Mouse (Mus musculus): Measurements from ENCODE around the gene Sh3gl1.

The Sh3gl1 gene

GRCm38 (mm10) chr17:55996007-55996406 is 40.4 kb downstream of the Sh3gl1 start:
- in situ Hi-C loops (cut with MboI), result no loop called here

DNA sequence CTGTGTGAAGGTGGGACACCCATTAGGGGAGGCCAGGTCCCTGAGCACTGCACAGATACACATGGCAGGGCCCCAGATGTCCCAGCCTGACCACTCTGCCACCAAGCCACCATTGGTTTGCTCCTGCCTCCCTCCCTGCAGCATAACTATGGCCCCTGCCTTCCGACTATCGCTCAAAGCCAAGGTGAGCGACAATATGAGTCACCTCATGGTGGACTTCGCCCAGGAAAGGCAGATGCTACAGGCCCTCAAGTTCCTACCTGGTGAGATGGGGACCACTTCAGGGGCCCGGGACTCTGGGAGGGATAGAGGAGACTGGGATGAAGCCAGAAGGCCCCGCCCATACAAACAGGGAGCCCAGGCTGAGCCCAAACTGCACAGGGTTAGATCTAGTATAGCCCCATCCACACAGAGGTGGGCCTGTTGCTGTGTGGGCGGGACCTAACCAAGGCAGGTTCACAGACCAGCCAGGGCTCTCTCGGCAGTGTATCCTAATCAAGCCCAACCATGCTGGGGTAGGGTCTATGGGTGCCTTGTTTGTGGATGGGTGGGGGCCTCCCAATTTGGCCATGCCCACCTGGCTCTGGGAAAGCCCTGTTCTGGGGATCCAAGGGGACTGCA is 46.0 kb downstream of the Sh3gl1 start:
- in situ Hi-C loops (cut with MboI), result no loop called here

DNA sequence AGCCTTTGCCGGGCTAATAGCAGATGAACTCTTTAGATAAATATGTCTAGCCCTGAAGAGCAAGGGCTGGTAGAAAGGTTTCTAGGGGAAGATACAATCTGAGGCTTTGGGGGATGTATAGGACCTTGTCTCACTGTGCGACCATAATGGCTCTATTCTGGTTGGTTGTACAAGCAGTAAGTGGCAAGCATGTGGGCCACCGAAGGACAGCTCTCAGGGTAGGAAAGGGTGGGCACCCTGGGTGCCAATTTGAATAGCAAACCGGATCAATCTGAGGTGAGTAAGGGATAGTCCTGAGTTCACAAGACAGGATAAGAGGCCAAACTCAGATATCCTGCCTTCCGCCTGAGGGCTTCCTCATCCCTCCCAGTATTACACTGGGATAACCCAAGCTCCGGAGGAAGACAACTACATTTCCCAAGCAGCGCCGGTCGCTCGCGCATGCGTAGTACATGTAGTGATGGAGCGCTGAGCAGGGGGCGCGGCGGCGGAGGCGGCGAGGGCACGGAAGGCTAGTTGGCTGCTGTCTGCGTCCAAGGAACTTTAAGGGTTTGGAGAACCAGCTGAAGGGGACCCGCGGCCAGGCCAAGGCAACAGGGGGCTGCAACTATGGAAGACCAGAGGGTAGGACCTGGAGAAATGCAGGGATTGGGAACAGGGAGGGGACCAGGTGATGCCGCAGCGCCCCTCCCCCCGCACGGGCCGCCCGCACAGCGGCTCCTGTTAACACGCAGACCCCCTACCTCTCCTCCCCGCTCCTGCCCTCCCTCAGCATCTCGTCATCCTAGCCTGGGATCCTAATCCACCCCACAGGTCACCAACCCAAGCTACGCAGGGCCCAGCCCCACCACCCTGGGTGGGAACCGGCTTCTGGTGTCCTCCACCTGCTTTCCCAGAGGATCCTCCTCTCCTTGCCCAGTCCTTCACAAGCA is 50.1 kb downstream of the Sh3gl1 start, which contains the start of gene Fsd1:
Fsd1 (plus strand) TSS at position 480 of the 932 bp plus-strand sequence.
- in situ Hi-C loops (cut with MboI), result no loop called here

- in situ Hi-C loops (cut with MboI), result no loop called here
Observed at GRCm38 (mm10) chr17:55977301-55977700, 59.1 kb downstream of the Sh3gl1 start.

GRCm38 (mm10) chr17:55976255-55976862 is 60.1 kb downstream of the Sh3gl1 start:
- in situ Hi-C loops (cut with MboI), result no loop called here

GRCm38 (mm10) chr17:55971453-55971852 is 65.0 kb downstream of the Sh3gl1 start:
- in situ Hi-C loops (cut with MboI), result loop anchor here (25.0 kb wide), 1 partner anchor 259 kb away; the partner anchor contains the start of gene Pot1b

DNA sequence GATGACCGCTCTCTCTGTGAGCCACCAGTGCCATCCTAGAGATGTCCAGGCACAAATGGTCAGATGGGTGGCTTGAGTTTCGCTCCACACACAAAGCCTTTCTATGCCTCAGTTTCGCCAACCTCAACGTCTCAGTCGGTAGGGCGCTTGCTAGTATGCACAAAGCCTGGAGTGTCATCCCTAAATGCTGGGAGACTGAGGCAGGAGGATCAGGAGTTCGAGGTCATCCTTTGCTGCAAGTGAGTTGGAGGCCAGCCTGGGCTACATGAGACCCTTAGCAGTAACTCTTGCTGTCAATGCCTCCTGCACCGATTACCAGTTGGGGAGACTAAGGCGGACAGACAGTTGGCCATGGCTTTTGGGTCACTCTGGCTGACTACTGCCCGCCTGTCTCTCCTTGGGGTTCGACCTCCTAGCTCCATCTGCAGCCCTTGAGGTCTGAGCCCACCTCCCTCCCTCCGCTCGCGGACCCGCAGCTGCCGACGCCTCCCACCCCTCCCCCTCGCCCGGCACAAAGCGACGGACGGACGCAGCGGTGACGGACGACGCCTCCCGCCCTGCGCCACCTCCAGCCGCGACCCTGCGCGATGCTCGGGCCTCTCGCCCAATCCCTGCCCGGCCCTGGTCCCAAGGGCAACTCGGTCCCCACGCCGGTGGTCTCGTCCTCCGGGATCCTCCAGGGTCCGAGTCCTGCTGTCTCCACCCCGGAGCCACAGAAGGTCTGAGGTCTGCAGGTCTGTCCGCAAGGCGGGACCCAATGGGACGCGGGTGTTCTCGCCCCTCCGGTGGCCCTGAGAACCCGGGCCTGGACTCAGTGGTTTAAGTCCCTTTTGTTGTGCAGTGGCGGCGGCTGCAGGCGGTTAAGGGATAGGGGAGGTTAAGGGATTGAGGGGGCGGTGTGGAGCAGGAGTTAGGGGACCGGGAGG is 66.2 kb downstream of the Sh3gl1 start, which contains the start of gene Shd:
Shd (plus strand) TSS at position 502 of the 926 bp plus-strand sequence.
- in situ Hi-C loops (cut with MboI), result loop anchor here (25.0 kb wide), 1 partner anchor 258 kb away; the partner anchor contains the start of gene Pot1b

GRCm38 (mm10) chr17:55969560-55969959 is 66.9 kb downstream of the Sh3gl1 start:
- in situ Hi-C loops (cut with MboI), result loop anchor here (25.0 kb wide), 1 partner anchor 257 kb away; the partner anchor contains the start of gene Pot1b

GRCm38 (mm10) chr17:55968210-55968609 is 68.2 kb downstream of the Sh3gl1 start:
- in situ Hi-C loops (cut with MboI), result loop anchor here (25.0 kb wide), 1 partner anchor 256 kb away; the partner anchor contains the start of gene Pot1b

GRCm38 (mm10) chr17:55967186-55967585 is 69.2 kb downstream of the Sh3gl1 start:
- in situ Hi-C loops (cut with MboI), result loop anchor here (25.0 kb wide), 1 partner anchor 255 kb away; the partner anchor contains the start of gene Pot1b

Measured in mature B cell (primary cell).